Mouse (Mus musculus): ENCODE results near the gene Hmgb2.
"Not testable (repeated sequence)": the region's sequence is repeated elsewhere in the genome, so short reads cannot be mapped to it uniquely, and the experiment has no call there.

The Hmgb2 gene

GRCm38 (mm10) chr8:57510791-57511315, 854 bp upstream of the Hmgb2 start:
- no peak for DNase-seq (ENCODE audit: low read depth, low spot score)

- DNase-seq (ENCODE audit: low read depth, low spot score) = peak; percentile 67
Observed at GRCm38 (mm10) chr8:57512141-57513056, 692 bp downstream of the Hmgb2 start.

- DNase-seq (ENCODE audit: low read depth, low spot score) = not testable (repeated sequence)
Observed at GRCm38 (mm10) chr8:57513178-57513661, 1.5 kb downstream of the Hmgb2 start.

- DNase-seq (ENCODE audit: low read depth, low spot score) = not testable (repeated sequence)
Observed at GRCm38 (mm10) chr8:57516685-57517084, 5.0 kb downstream of the Hmgb2 start.

GRCm38 (mm10) chr8:57517723-57518122, 6.0 kb downstream of the Hmgb2 start:
- no peak for DNase-seq (ENCODE audit: low read depth, low spot score)

- no peak for DNase-seq (ENCODE audit: low read depth, low spot score)
Observed at GRCm38 (mm10) chr8:57520186-57520786, 8.6 kb downstream of the Hmgb2 start.

- no peak for DNase-seq (ENCODE audit: low read depth, low spot score)
Observed at GRCm38 (mm10) chr8:57528036-57528435, 16.3 kb downstream of the Hmgb2 start.

- DNase-seq (ENCODE audit: low read depth, low spot score) = no peak
Observed at GRCm38 (mm10) chr8:57530238-57530637, 18.5 kb downstream of the Hmgb2 start.

GRCm38 (mm10) chr8:57530666-57531349, 19.1 kb downstream of the Hmgb2 start:
- DNase-seq (ENCODE audit: low read depth, low spot score) = peak; percentile 87

GRCm38 (mm10) chr8:57532223-57532622, 20.5 kb downstream of the Hmgb2 start:
- DNase-seq (ENCODE audit: low read depth, low spot score) = no peak

GRCm38 (mm10) chr8:57533106-57533505, 21.4 kb downstream of the Hmgb2 start:
- no peak for DNase-seq (ENCODE audit: low read depth, low spot score)

GRCm38 (mm10) chr8:57534495-57534894, 22.8 kb downstream of the Hmgb2 start:
- DNase-seq (ENCODE audit: low read depth, low spot score) = no peak

GRCm38 (mm10) chr8:57536167-57536566, 24.5 kb downstream of the Hmgb2 start:
- no peak for DNase-seq (ENCODE audit: low read depth, low spot score)

GRCm38 (mm10) chr8:57538601-57539000, 26.9 kb downstream of the Hmgb2 start:
- no peak for DNase-seq (ENCODE audit: low read depth, low spot score)

- peak; percentile 73 for DNase-seq (ENCODE audit: low read depth, low spot score)
Observed at GRCm38 (mm10) chr8:57540110-57540838, 28.6 kb downstream of the Hmgb2 start.

- DNase-seq (ENCODE audit: low read depth, low spot score) = no peak
Observed at GRCm38 (mm10) chr8:57540951-57541350, 29.2 kb downstream of the Hmgb2 start.

GRCm38 (mm10) chr8:57541405-57541804, 29.7 kb downstream of the Hmgb2 start:
- DNase-seq (ENCODE audit: low read depth, low spot score) = no peak

- DNase-seq (ENCODE audit: low read depth, low spot score) = no peak
Observed at GRCm38 (mm10) chr8:57546401-57546800, 34.7 kb downstream of the Hmgb2 start.

GRCm38 (mm10) chr8:57546834-57547233, 35.1 kb downstream of the Hmgb2 start:
- DNase-seq (ENCODE audit: low read depth, low spot score) = no peak

- peak; percentile 72 for DNase-seq (ENCODE audit: low read depth, low spot score)
Observed at GRCm38 (mm10) chr8:57547581-57547980, 35.9 kb downstream of the Hmgb2 start.
